Mouse (Mus musculus): ENCODE data around the gene Krt24. TPM values are rescaled to one million over a fixed set of nuclear protein-coding genes. Genes with fewer than 3 reads are reported as not detected.

Krt24 gene
- polyA plus RNA-seq, 1 experiment: 0.15 TPM

DNA sequence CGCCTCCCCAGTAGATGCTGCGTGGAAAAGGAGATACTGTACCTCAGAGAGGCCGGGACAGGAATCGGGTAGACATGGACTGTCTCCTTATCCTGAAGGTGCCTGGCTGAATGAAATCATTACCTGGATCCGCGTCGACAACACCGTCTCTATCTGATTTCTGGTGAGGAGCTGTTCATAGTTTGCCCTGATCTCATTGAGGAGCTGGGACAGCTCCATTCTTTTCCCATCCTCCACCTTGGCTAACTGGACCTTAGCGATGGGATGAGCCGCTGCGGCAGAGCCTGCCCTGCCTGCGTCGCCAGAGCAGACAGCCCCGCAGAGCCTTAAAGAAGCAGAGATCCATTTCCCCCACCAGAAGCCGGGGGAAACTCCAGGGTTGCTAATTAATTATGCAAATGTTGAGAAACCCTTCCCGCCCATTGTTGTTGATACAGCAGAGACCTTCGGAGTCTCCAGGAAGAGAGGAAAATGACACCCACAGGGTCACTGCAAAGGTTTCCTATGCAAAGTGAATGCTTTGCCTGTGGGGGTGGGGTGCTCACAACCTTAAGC, 41.2 kb downstream of the Krt24 start, which contains the start of gene Krt222:
Krt222 (minus strand) TSS at position 266 of the 555 bp plus-strand sequence.
- Histone ChIP-seq H3K4me3 (ENCODE audit: control insufficient read depth, low read depth, low read length) (peak within 1 kb of the TSS; percentile 42), H3K27ac (ENCODE audit: control insufficient read depth, insufficient read depth, low read depth, low read length) (no peak within 1 kb of the TSS)

GRCm38 (mm10) chr11:99243200-99243819, 41.8 kb downstream of the Krt24 start:
- Histone ChIP-seq H3K27ac (ENCODE audit: control insufficient read depth, insufficient read depth, low read depth, low read length) (no peak overlapping the region), H3K27me3 (ENCODE audit: control insufficient read depth, insufficient read depth, low read length) (no peaks in the 10 kb centered on the region), H3K4me3 (ENCODE audit: control insufficient read depth, low read depth, low read length) (peak overlapping the region; percentile 42; the same call in 1 of the 2 replicates), H3K36me3 (ENCODE audit: control insufficient read depth, insufficient read depth, low read length) (no peaks in the 10 kb centered on the region), H3K4me1 (ENCODE audit: control insufficient read depth, insufficient read depth, low read length) (peaks cover 4% of the 10 kb centered on the region)
- no peak for TF ChIP-seq CTCF (IDR thresholded peaks at IDR 0.05; ENCODE audit: control insufficient read depth, insufficient read depth, insufficient replicate concordance, low read depth, low read length)

More for the DNA sequence above, 41.2 kb downstream of the Krt24 start, which contains the start of gene Krt222:
- Histone ChIP-seq H3K36me3 (ENCODE audit: control insufficient read depth, insufficient read depth, low read length) (no peaks in the 10 kb centered on the region), H3K27me3 (ENCODE audit: control insufficient read depth, insufficient read depth, low read length) (no peaks in the 10 kb centered on the region), H3K4me1 (ENCODE audit: control insufficient read depth, insufficient read depth, low read length) (peaks cover 4% of the 10 kb centered on the region)
- TF ChIP-seq POLR2A (IDR thresholded peaks at IDR 0.05; ENCODE audit: control insufficient read depth, low read depth, low read length): no peak
- TF ChIP-seq CTCF (IDR thresholded peaks at IDR 0.05; ENCODE audit: control insufficient read depth, insufficient read depth, insufficient replicate concordance, low read depth, low read length): no peak

- H3K27me3 ChIP-seq (ENCODE audit: control insufficient read depth, insufficient read depth, low read length): no peaks in the 10 kb centered on the region
Observed at GRCm38 (mm10) chr11:99242056-99242455, 43.0 kb downstream of the Krt24 start.

DNA sequence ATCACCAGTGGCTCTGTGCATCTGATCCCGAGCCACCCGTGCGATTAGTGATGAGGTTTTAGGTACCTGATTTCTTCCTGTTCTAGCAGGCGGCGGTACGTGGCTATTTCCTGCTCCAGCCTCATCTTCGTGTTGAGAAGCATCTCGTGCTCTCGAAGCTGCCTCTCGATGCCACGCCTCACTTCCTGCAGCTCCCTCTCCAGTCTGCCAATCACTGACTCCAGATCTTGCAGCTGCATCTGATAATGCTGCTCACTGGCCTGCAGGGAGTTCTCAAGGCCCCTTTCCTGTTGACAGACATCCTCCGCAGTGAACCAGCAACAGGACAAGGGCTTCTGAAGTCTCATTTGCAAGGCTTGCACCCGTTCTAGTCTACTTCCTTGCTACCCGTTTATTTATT, 46.6 kb downstream of the Krt24 start:
- TF ChIP-seq POLR2A (IDR thresholded peaks at IDR 0.05; ENCODE audit: control insufficient read depth, low read depth, low read length): no peak
- TF ChIP-seq CTCF (IDR thresholded peaks at IDR 0.05; ENCODE audit: control insufficient read depth, insufficient read depth, insufficient replicate concordance, low read depth, low read length): no peak

More at GRCm38 (mm10) chr11:99242056-99242455, 43.0 kb downstream of the Krt24 start:
- no peaks in the 10 kb centered on the region for H3K36me3 ChIP-seq (ENCODE audit: control insufficient read depth, insufficient read depth, low read length)
- H3K4me3 ChIP-seq (ENCODE audit: control insufficient read depth, low read depth, low read length): no peak overlapping the region
- no peak overlapping the region for H3K27ac ChIP-seq (ENCODE audit: control insufficient read depth, insufficient read depth, low read depth, low read length)
- H3K4me1 ChIP-seq (ENCODE audit: control insufficient read depth, insufficient read depth, low read length): peaks cover 4% of the 10 kb centered on the region
- TF ChIP-seq CTCF (IDR thresholded peaks at IDR 0.05; ENCODE audit: control insufficient read depth, insufficient read depth, insufficient replicate concordance, low read depth, low read length) (no peak), POLR2A (IDR thresholded peaks at IDR 0.05; ENCODE audit: control insufficient read depth, low read depth, low read length) (no peak)

DNA sequence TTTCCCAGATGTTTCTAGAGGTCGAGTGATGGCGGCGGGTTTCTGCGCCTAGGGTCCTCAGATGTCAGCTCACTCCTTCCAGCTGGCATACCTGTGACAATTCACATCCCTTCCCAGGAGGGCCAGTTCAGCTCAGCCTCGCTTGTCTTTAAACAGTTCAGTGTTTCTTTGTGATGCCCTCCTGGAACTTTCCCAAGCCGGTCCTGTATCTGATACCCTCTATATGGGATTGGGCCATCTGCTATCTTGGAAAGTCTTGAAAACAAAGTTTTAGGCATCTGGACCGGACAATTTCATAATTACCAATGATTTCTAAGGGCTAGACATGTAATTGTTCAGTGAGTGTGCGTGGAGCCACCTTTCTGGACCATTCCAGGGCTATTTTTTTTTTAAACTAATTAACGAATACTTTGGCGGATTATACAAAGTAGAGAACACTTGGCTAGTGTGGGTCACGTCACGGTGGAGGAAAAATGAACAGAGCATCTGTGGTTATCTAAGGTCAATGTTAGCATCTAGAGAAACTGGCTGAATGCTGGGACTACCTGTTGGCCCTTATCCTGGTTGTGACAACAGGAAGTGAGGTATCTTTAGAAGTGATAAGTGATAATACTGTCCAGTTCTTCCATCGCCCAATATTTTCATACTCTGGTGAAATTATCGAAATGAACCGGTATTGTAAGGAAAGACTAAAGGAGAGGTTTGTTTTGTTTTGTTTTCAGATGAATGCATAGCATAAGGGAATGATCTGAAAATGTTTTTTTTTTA, 53.8 kb downstream of the Krt24 start:
- Histone ChIP-seq H3K36me3 (ENCODE audit: control insufficient read depth, insufficient read depth, low read length) (peaks cover 1% of the 10 kb centered on the region), H3K27ac (ENCODE audit: control insufficient read depth, insufficient read depth, low read depth, low read length) (peak overlapping the region; percentile 85), H3K4me1 (ENCODE audit: control insufficient read depth, insufficient read depth, low read length) (peaks cover 6% of the 10 kb centered on the region), H3K4me3 (ENCODE audit: control insufficient read depth, low read depth, low read length) (peak overlapping the region; percentile 93), H3K27me3 (ENCODE audit: control insufficient read depth, insufficient read depth, low read length) (no peaks in the 10 kb centered on the region)
- TF ChIP-seq POLR2A (IDR thresholded peaks at IDR 0.05; ENCODE audit: control insufficient read depth, low read depth, low read length): no peak
- no peak for TF ChIP-seq CTCF (IDR thresholded peaks at IDR 0.05; ENCODE audit: control insufficient read depth, insufficient read depth, insufficient replicate concordance, low read depth, low read length)

More for the DNA sequence above, 46.6 kb downstream of the Krt24 start:
- Histone ChIP-seq H3K4me3 (ENCODE audit: control insufficient read depth, low read depth, low read length) (no peak overlapping the region), H3K27ac (ENCODE audit: control insufficient read depth, insufficient read depth, low read depth, low read length) (no peak overlapping the region), H3K4me1 (ENCODE audit: control insufficient read depth, insufficient read depth, low read length) (no peaks in the 10 kb centered on the region), H3K36me3 (ENCODE audit: control insufficient read depth, insufficient read depth, low read length) (no peaks in the 10 kb centered on the region), H3K27me3 (ENCODE audit: control insufficient read depth, insufficient read depth, low read length) (no peaks in the 10 kb centered on the region)

DNA sequence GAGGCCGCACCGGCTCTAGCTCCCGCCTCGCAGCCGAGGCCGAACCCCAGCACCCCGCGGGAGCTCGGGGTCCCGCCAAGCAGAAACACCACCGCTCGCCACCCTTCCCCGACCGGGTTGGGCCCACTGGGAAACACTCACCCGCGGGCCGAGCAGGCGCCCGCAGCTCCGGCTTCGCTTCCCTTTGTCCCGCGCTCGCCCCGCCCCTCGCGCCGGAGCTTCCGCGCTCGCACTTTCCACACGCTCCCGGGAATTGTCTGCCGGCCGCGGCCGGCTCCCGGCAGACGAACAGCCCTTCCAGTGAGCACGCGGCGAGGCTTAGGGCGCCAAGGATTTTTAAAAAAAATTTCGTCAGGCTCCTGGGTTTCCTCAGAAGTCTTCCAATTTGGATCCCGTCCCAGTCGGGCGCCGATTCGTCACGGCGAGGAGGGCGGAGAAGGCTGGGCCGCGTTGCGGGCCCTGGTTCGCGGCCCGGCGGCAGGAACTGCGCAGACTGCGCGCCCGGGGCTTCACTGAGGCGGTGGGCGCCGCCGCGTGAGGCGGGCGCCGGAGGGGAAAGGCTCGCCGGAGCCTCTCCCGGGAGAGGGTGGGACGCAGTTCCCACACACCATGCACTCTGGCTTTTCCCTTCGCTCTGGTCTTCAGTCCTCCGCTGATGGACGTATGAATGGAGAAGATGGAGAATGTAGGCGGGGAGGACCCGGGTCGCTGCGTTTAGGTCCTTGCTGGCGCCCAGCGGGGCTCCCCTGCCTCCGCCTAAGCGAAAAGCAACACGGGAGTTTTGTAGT, 54.6 kb downstream of the Krt24 start, which contains the start of gene Smarce1:
Smarce1 (minus strand) TSS at position 757 of the 788 bp plus-strand sequence.
- Histone ChIP-seq H3K4me3 (ENCODE audit: control insufficient read depth, low read depth, low read length) (peak within 1 kb of the TSS; percentile 93), H3K27ac (ENCODE audit: control insufficient read depth, insufficient read depth, low read depth, low read length) (peak within 1 kb of the TSS; percentile 85), H3K4me1 (ENCODE audit: control insufficient read depth, insufficient read depth, low read length) (peaks cover 6% of the 10 kb centered on the region), H3K27me3 (ENCODE audit: control insufficient read depth, insufficient read depth, low read length) (no peaks in the 10 kb centered on the region), H3K36me3 (ENCODE audit: control insufficient read depth, insufficient read depth, low read length) (peaks cover 1% of the 10 kb centered on the region)
- TF ChIP-seq POLR2A (IDR thresholded peaks at IDR 0.05; ENCODE audit: control insufficient read depth, low read depth, low read length) (no peak; the same call in 1 of the 2 replicates), CTCF (IDR thresholded peaks at IDR 0.05; ENCODE audit: control insufficient read depth, insufficient read depth, insufficient replicate concordance, low read depth, low read length) (no peak)

Other genes starting within 250 kb of the Krt24 start
- gene Igfbp4, start 244.0 kb downstream of the Krt24 start, polyA plus RNA-seq (2012; rRNA removed): 19.0 and 21.4 TPM in 2 replicates
- gene Tns4, start 196.0 kb downstream of the Krt24 start, polyA plus RNA-seq (2012; rRNA removed): 2.0 and 3.3 TPM in 2 replicates
- gene Ccr7, start 130.2 kb downstream of the Krt24 start, polyA plus RNA-seq (2012; rRNA removed): 0.76 and 2.0 TPM in 2 replicates
- gene Smarce1, start 54.2 kb downstream of the Krt24 start, polyA plus RNA-seq (2012; rRNA removed): 18.5 and 18.8 TPM in 2 replicates
- gene Krt222, start 41.2 kb downstream of the Krt24 start, polyA plus RNA-seq (2012; rRNA removed): 0.12 TPM in 1 of 2 replicates, not detected in the other
- not detected in 2 replicates for gene Krt25, start 37.7 kb upstream of the Krt24 start, polyA plus RNA-seq (2012; rRNA removed)
- gene Krt26, start 52.7 kb upstream of the Krt24 start, polyA plus RNA-seq (2012; rRNA removed): 0.05 and 0.12 TPM in 2 replicates
- not detected in 2 replicates for gene Krt27, start 65.8 kb upstream of the Krt24 start, polyA plus RNA-seq (2012; rRNA removed)
- 0.11 and 0.25 TPM in 2 replicates for gene Krt28, start 89.6 kb upstream of the Krt24 start, polyA plus RNA-seq (2012; rRNA removed)
- 1.8 TPM in 2 replicates for gene Krt10, start 104.1 kb upstream of the Krt24 start, polyA plus RNA-seq (2012; rRNA removed)
- gene Krt12, start 137.0 kb upstream of the Krt24 start, polyA plus RNA-seq (2012; rRNA removed): 0.07 TPM in 1 of 2 replicates, not detected in the other
- 0.06 and 0.14 TPM in 2 replicates for gene Krt20, start 152.9 kb upstream of the Krt24 start, polyA plus RNA-seq (2012; rRNA removed)
- gene Krt23, start 207.9 kb upstream of the Krt24 start, polyA plus RNA-seq (2012; rRNA removed): 0.24 and 0.53 TPM in 2 replicates
- gene Krt39, start 236.1 kb upstream of the Krt24 start, polyA plus RNA-seq (2012; rRNA removed): 0.22 and 0.26 TPM in 2 replicates